Mouse (Mus musculus): Measurements from ENCODE around the gene Tbc1d24. TPM values are rescaled to one million over a fixed set of nuclear protein-coding genes. Genes with fewer than 3 reads are reported as not detected.
A peak's percentile ranks its signal among the peaks of the same experiment; 100 is the strongest.

Gene Tbc1d24
- total and polyA plus RNA-seq, 3 experiments: 4.2 to 6.6 (median 4.5) TPM

DNA sequence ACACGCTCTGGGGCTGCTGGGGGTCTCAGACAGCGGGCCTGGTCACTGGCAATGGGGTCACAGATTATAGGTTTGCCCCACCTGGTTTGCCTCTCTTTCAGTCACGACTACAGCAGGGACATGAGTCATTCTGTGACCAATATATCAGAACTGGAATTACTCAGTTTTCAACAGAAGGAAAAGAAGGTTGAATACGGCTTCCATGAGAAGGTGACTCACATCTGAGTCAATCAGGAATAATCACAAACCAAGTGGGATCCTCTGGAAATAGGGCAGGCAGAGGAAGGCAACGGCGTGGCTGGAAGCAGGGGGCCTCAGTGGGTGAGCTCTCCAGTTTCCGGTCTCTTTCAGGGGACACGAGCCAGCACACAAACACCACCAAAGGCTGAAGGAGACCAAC, 38.7 kb upstream of the Tbc1d24 start:
- H3K4me3 ChIP-seq (replicated peaks in 1 of 3; ENCODE audit: low read depth in 2 of 3, low read length in 2 of 3, poor library complexity in 1 of 3): no peak overlapping the region
- peaks cover 70 to 86% of the 10 kb centered on the region in 2 experiments for H3K36me3 ChIP-seq (replicated peaks in 1 of 2; ENCODE audit: control insufficient read depth in 1 of 2, insufficient read depth in 1 of 2, low read length in 1 of 2)
- peaks cover 19% of the 10 kb centered on the region for H3K9me3 ChIP-seq (replicated peaks; ENCODE audit: low read length)
- no peak overlapping the region for H3K9ac ChIP-seq (ENCODE audit: insufficient read depth, low read depth)
- no peak overlapping the region for H3K27ac ChIP-seq (ENCODE audit: insufficient read depth, low read depth)
- H3K4me2 ChIP-seq (ENCODE audit: insufficient read depth, low read depth, poor library complexity, severe bottlenecking): no peak overlapping the region
- peaks cover 0 to 5% of the 10 kb centered on the region in 2 experiments; a peak in 1 of 4 replicates for H3K4me1 ChIP-seq (ENCODE audit: control insufficient read depth in 1 of 2, insufficient read depth in 2 of 2)
- TF ChIP-seq HCFC1 (IDR thresholded peaks at IDR 0.05; ENCODE audit: low read depth, low read length): no peak
- TF ChIP-seq JUN (IDR thresholded peaks at IDR 0.05; ENCODE audit: insufficient read depth, low read depth, low read length): no peak
- TF ChIP-seq SIN3A (IDR thresholded peaks at IDR 0.05; ENCODE audit: low read length): no peak
- in situ Hi-C loops (cut with MboI; ENCODE audit: low pct_ligation_motif_present, low pct_unique_long_range_greater_than_20kb, low sequenced_read_pairs) (no loop called here), dilution Hi-C loops (cut with MboI; ENCODE audit: extremely low pct_ligation_motif_present, extremely low pct_unique_long_range_greater_than_20kb, low sequenced_read_pairs) (no loop called here)
- no peaks in the 10 kb centered on the region for H3K79me2 ChIP-seq (replicated peaks; ENCODE audit: control insufficient read depth, extremely low read depth, insufficient read depth, poor library complexity, severe bottlenecking)
- no peak for DNase-seq (ENCODE audit: extremely low read depth)
- no peaks in the 10 kb centered on the region for H3K27me3 ChIP-seq (replicated peaks)

DNA sequence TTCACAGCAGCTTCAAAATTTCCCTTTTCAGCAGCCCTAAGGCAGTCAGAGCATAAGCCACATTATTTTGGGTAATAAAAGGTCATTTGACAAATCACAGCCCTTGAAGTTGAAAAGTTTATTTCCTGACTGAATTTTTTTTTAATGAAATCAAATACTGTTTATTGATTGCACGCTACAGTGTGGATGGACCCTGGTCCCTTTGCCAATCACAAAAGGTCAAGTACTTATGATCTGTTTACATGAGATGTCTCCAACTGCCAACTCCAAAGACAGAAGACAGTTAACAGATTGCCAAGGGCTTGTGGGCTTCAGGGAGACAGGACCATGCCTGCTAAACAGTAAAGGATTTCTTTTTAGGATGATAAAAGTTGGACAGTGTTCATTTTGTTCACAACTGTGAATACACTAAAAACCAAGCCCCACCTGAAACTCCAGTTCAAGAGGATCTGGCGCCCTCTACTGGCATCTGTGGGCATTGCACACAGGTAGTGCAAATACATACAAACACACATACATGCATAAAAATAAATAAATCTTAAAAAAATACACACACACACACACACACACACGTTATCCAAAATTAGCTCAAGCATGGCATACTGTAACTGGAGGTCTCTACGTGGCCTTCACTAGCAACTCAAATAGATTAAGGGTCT, 38.1 kb upstream of the Tbc1d24 start:
- DNase-seq (ENCODE audit: extremely low read depth): peak; percentile 40
- in situ Hi-C loops (cut with MboI; ENCODE audit: low pct_ligation_motif_present, low pct_unique_long_range_greater_than_20kb, low sequenced_read_pairs): no loop called here

DNA sequence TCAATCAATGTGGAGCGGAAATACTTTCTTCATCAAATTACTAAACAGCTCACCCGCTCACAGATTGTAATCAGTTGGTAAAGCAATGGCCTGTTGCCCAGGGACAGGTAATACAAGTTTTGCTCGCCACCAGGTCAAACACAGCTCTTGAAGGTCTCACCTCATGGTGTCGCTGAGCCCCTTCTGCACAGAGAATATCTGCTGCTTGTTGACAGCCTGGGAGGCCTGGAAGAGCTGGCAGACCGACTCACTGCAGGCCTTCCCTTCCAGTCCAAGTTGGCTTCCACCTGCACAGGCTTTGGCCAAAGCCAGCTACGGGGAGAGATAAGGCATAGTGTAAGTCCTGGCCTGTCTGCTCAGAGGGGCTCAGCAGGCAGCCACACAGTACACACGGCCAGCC, 31.6 kb upstream of the Tbc1d24 start:
- Histone ChIP-seq H3K27ac (ENCODE audit: insufficient read depth, low read depth) (no peak overlapping the region), H3K36me3 (replicated peaks in 1 of 2; ENCODE audit: control insufficient read depth in 1 of 2, insufficient read depth in 1 of 2, low read length in 1 of 2) (peaks cover 81 to 97% of the 10 kb centered on the region in 2 experiments), H3K4me3 (replicated peaks in 1 of 3; ENCODE audit: low read depth in 2 of 3, low read length in 2 of 3, poor library complexity in 1 of 3) (no peak overlapping the region), H3K27me3 (replicated peaks) (no peaks in the 10 kb centered on the region), H3K4me1 (ENCODE audit: control insufficient read depth in 1 of 2, insufficient read depth in 2 of 2) (peaks cover 0 to 8% of the 10 kb centered on the region in 2 experiments; a peak in 1 of 4 replicates), H3K9ac (ENCODE audit: insufficient read depth, low read depth) (no peak overlapping the region), H3K4me2 (ENCODE audit: insufficient read depth, low read depth, poor library complexity, severe bottlenecking) (no peak overlapping the region), H3K79me2 (replicated peaks; ENCODE audit: control insufficient read depth, extremely low read depth, insufficient read depth, poor library complexity, severe bottlenecking) (no peaks in the 10 kb centered on the region), H3K9me3 (replicated peaks; ENCODE audit: low read length) (peaks cover 14% of the 10 kb centered on the region)
- in situ Hi-C loops (cut with MboI; ENCODE audit: low pct_ligation_motif_present, low pct_unique_long_range_greater_than_20kb, low sequenced_read_pairs) (no loop called here), dilution Hi-C loops (cut with MboI; ENCODE audit: extremely low pct_ligation_motif_present, extremely low pct_unique_long_range_greater_than_20kb, low sequenced_read_pairs) (no loop called here)
- TF ChIP-seq ZNF384 (IDR thresholded peaks at IDR 0.05; ENCODE audit: low read depth, low read length) (no peak), JUND (conservative IDR thresholded peaks at IDR 0.05; ENCODE audit: low read depth, low read length) (no peak), JUN (IDR thresholded peaks at IDR 0.05; ENCODE audit: insufficient read depth, low read depth, low read length) (no peak)
- DNase-seq (ENCODE audit: extremely low read depth): no peak

More for the DNA sequence above, 38.1 kb upstream of the Tbc1d24 start:
- Histone ChIP-seq H3K36me3 (replicated peaks in 1 of 2; ENCODE audit: control insufficient read depth in 1 of 2, insufficient read depth in 1 of 2, low read length in 1 of 2) (peaks cover 76 to 86% of the 10 kb centered on the region in 2 experiments), H3K4me1 (ENCODE audit: control insufficient read depth in 1 of 2, insufficient read depth in 2 of 2) (0 out of 4 replicates have a peak, but pooled peaks cover 0 to 2% of the 10 kb centered on the region in 2 experiments), H3K27me3 (replicated peaks) (no peaks in the 10 kb centered on the region), H3K79me2 (replicated peaks; ENCODE audit: control insufficient read depth, extremely low read depth, insufficient read depth, poor library complexity, severe bottlenecking) (no peaks in the 10 kb centered on the region), H3K4me2 (ENCODE audit: insufficient read depth, low read depth, poor library complexity, severe bottlenecking) (no peak overlapping the region), H3K4me3 (replicated peaks in 1 of 3; ENCODE audit: low read depth in 2 of 3, low read length in 2 of 3, poor library complexity in 1 of 3) (no peak overlapping the region), H3K9ac (ENCODE audit: insufficient read depth, low read depth) (no peak overlapping the region), H3K9me3 (replicated peaks; ENCODE audit: low read length) (peaks cover 19% of the 10 kb centered on the region), H3K27ac (ENCODE audit: insufficient read depth, low read depth) (no peak overlapping the region)
- dilution Hi-C loops (cut with MboI; ENCODE audit: extremely low pct_ligation_motif_present, extremely low pct_unique_long_range_greater_than_20kb, low sequenced_read_pairs): no loop called here
- TF ChIP-seq CTCF (conservative IDR thresholded peaks at IDR 0.05 in 1 of 2, IDR thresholded peaks at IDR 0.05 in 1 of 2; ENCODE audit: low read depth in 2 of 2, low read length in 2 of 2): peak; percentile 63 to 72
- TF ChIP-seq SMC3 (IDR thresholded peaks at IDR 0.05; ENCODE audit: low read depth, low read length): peak; percentile 34; the same call in 1 of the 2 replicates
- no peak for TF ChIP-seq MYC (IDR thresholded peaks at IDR 0.05; ENCODE audit: low read depth, low read length)
- TF ChIP-seq RAD21 (IDR thresholded peaks at IDR 0.05; ENCODE audit: low read depth, low read length): peak; percentile 44
